29 mouse cellular contexts compared by ENCODE assay signal in the genomic region with DNA sequence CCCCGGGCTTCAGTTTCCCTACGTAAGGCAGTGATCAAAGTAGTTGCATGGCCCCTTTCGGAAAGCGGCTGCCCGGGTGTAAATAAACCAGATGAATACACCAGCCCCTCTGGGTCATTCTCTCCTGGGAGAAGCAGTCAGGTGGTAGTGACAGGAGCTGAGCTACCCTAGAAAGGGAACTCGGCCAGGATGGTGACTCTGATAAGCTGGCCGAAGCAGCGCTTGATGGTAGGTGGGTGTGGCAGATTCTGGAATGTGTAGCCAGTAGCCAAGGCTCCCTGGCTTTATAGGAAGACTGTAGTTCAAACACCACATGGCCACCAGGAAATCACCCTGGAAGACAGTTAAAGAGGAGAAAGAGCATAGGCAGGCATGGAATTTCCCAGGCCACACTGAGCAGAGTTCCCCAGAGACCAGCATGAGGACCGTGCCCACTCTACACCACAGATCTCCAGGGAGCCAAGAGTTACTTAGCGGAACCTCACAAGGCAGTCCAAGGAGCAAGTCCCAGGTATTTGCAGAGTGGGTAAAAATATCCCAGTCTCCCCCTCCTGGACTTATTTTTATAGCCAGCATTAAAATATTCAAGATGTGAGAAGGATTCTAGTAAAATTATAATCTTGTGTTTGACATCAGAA.
DNase-seq lines count a peak whose midpoint lies in the region; ATAC-seq and TF ChIP-seq lines count a peak whose summit lies in the region.
"Had no signal": no experiment of that assay in that cellular context is flagged by ENCODE, and none has a peak within 500 bp of the region (broad histone marks: within the 10 kb centered on the region; RNA-seq: fewer than 3 reads in every experiment).

No protein-coding gene starts in this region.

- H3K36me3 ChIP-seq in intestine, embryonic 14.5 days (ENCODE audit: control insufficient read depth, insufficient read depth, low read length): 0 out of 2 replicates have a peak, but pooled peaks cover 8% of the 10 kb centered on the region
- H3K36me3 ChIP-seq in intestine, postnatal 0 days (ENCODE audit: control insufficient read depth, insufficient read depth): peaks cover 26% of the 10 kb centered on the region
- H3K36me3 ChIP-seq in CH12.LX (replicated peaks in 1 of 2; ENCODE audit: control insufficient read depth in 1 of 2, insufficient read depth in 1 of 2, low read length in 1 of 2): peaks cover 12 to 51% of the 10 kb centered on the region in 2 experiments
- H3K36me3 ChIP-seq in limb, embryonic 10.5 days: peaks cover 26% of the 10 kb centered on the region
- no peaks in the 10 kb centered on the region; the same call in 1 of the 2 replicates for H3K36me3 ChIP-seq in hindbrain, embryonic 14.5 days (replicated peaks; ENCODE audit: control insufficient read depth, insufficient read depth)

- DNase-seq in intestine, embryonic 14.5 days (ENCODE audit: low spot score): no peak
- DNase-seq in 3T3-L1 (ENCODE audit: low read depth, low spot score): peak; percentile 40
- DNase-seq in CH12.LX (ENCODE audit: extremely low read depth): peak; percentile 48
- no peak for DNase-seq in limb, embryonic 10.5 days (ENCODE audit: low spot score)
- no peak for DNase-seq in layer of hippocampus, postnatal 36 days
- DNase-seq in hindbrain, embryonic 14.5 days (ENCODE audit: low spot score): no peak
- DNase-seq: adrenal gland, adult 8-10 months; cerebellum, adult 11-12 months; cerebellum, postnatal 14 days; heart, postnatal 4 days; kidney, adult 11 months; layer of hippocampus, adult 9-11 months; liver, postnatal 0 days; lung, postnatal 36 days; midbrain, embryonic 14.5 days; right cerebral cortex, postnatal 14 days; thymus, postnatal 36 days had no signal

- no peaks in the 10 kb centered on the region for H3K27me3 ChIP-seq in intestine, embryonic 14.5 days (replicated peaks; ENCODE audit: control insufficient read depth, insufficient read depth, low read length)
- no peaks in the 10 kb centered on the region for H3K27me3 ChIP-seq in intestine, postnatal 0 days (replicated peaks; ENCODE audit: control insufficient read depth, insufficient read depth, low read length)
- no peaks in the 10 kb centered on the region for H3K27me3 ChIP-seq in CH12.LX (replicated peaks)
- no peaks in the 10 kb centered on the region for H3K27me3 ChIP-seq in limb, embryonic 10.5 days (ENCODE audit: low read depth, poor library complexity, severe bottlenecking)
- H3K27me3 ChIP-seq in hindbrain, embryonic 14.5 days (ENCODE audit: control insufficient read depth, insufficient read depth, low read length): no peaks in the 10 kb centered on the region
- H3K27me3 ChIP-seq: embryonic facial prominence, embryonic 12.5 days; forebrain, embryonic 12.5 days; heart, embryonic 15.5 days; hindbrain, embryonic 15.5 days; megakaryocyte, embryonic 14.5 days; neural tube, embryonic 12.5 days; Patski had no signal

- no peak overlapping the region for H3K27ac ChIP-seq in intestine, embryonic 14.5 days (ENCODE audit: low read depth)
- no peak overlapping the region for H3K27ac ChIP-seq in intestine, postnatal 0 days (ENCODE audit: low read depth, low read length)
- H3K27ac ChIP-seq in CH12.LX (ENCODE audit: insufficient read depth, low read depth): 0 out of 2 replicates have a peak overlapping the region, but pooled peaks have one; percentile 17
- H3K27ac ChIP-seq in limb, embryonic 10.5 days: peak overlapping the region; percentile 15; the same call in 1 of the 2 replicates
- H3K27ac ChIP-seq in hindbrain, embryonic 14.5 days: no peak overlapping the region
- H3K27ac ChIP-seq: embryonic facial prominence, embryonic 12.5 days; forebrain, embryonic 12.5 days; heart, embryonic 15.5 days; hindbrain, embryonic 15.5 days; left cerebral cortex, adult 2 months; neural tube, embryonic 12.5 days had no signal

- dilution Hi-C loops in CH12.LX (cut with MboI; ENCODE audit: extremely low pct_ligation_motif_present, extremely low pct_unique_long_range_greater_than_20kb, low sequenced_read_pairs): no loop called here

- no peak overlapping the region for H3K4me2 ChIP-seq in intestine, embryonic 14.5 days (ENCODE audit: low read length)
- no peak overlapping the region for H3K4me2 ChIP-seq in intestine, postnatal 0 days (replicated peaks; ENCODE audit: low read depth)
- no peak overlapping the region for H3K4me2 ChIP-seq in CH12.LX (ENCODE audit: insufficient read depth, low read depth, poor library complexity, severe bottlenecking)
- no peak overlapping the region for H3K4me2 ChIP-seq in hindbrain, embryonic 14.5 days (replicated peaks)
- H3K4me2 ChIP-seq: embryonic facial prominence, embryonic 12.5 days; forebrain, embryonic 12.5 days; heart, embryonic 15.5 days; hindbrain, embryonic 15.5 days; liver, embryonic 11.5 days; neural tube, embryonic 12.5 days had no signal

- 0 out of 2 replicates have a peak, but pooled peaks have one; percentile 43 for ATAC-seq in intestine, embryonic 14.5 days (replicated peaks; ENCODE audit: low FRiP score, low TSS enrichment, low read depth)
- ATAC-seq in intestine, postnatal 0 days: no peak
- ATAC-seq in hindbrain, embryonic 14.5 days (ENCODE audit: low FRiP score): no peak
- ATAC-seq: activated CD4-positive, CD25-positive, alpha-beta regulatory T cell, adult 4 months; CD4-positive, CD25-positive, alpha-beta regulatory T cell, adult 4 months; liver, postnatal 0 days; Patski had no signal

- H3K9ac ChIP-seq in intestine, embryonic 14.5 days (ENCODE audit: low read length): 0 out of 2 replicates have a peak overlapping the region, but pooled peaks have one; percentile 8
- no peak overlapping the region for H3K9ac ChIP-seq in intestine, postnatal 0 days (ENCODE audit: low read depth, low read length)
- H3K9ac ChIP-seq in CH12.LX (ENCODE audit: insufficient read depth, low read depth): no peak overlapping the region
- no peak overlapping the region for H3K9ac ChIP-seq in hindbrain, embryonic 14.5 days
- H3K9ac ChIP-seq: embryonic facial prominence, embryonic 12.5 days; forebrain, embryonic 12.5 days; heart, embryonic 15.5 days; hindbrain, embryonic 15.5 days; liver, postnatal 0 days; neural tube, embryonic 12.5 days had no signal

- no peak for TF ChIP-seq POLR2A in CH12.LX (IDR thresholded peaks at IDR 0.05; ENCODE audit: low read depth, low read length)

- H3K4me3 ChIP-seq in intestine, embryonic 14.5 days (ENCODE audit: low read depth, low read length): no peak overlapping the region
- H3K4me3 ChIP-seq in intestine, postnatal 0 days (ENCODE audit: low read depth, low read length): no peak overlapping the region
- H3K4me3 ChIP-seq in CH12.LX (replicated peaks in 1 of 3; ENCODE audit: low read depth in 2 of 3, low read length in 2 of 3, poor library complexity in 1 of 3): no peak overlapping the region
- H3K4me3 ChIP-seq in limb, embryonic 10.5 days: no peak overlapping the region
- no peak overlapping the region for H3K4me3 ChIP-seq in hindbrain, embryonic 14.5 days (replicated peaks; ENCODE audit: low read length)
- H3K4me3 ChIP-seq: embryonic facial prominence, embryonic 12.5 days; forebrain, embryonic 12.5 days; heart, embryonic 15.5 days; hindbrain, embryonic 15.5 days; left cerebral cortex, adult 2 months; megakaryocyte, embryonic 14.5 days; neural tube, embryonic 12.5 days had no signal

- no peaks in the 10 kb centered on the region for H3K79me2 ChIP-seq in CH12.LX (replicated peaks; ENCODE audit: control insufficient read depth, extremely low read depth, insufficient read depth, poor library complexity, severe bottlenecking)

- WGBS in intestine, embryonic 14.5 days: 43% methylated on average over 10 of the region's 10 CpGs
- WGBS in intestine, postnatal 0 days: 45% methylated on average over 10 of the region's 10 CpGs
- WGBS in limb, embryonic 10.5 days: 41% methylated on average over 10 of the region's 10 CpGs
- WGBS in hindbrain, embryonic 14.5 days: 81% methylated on average over 10 of the region's 10 CpGs

- peak; percentile 48 for TF ChIP-seq EP300 in CH12.LX (IDR thresholded peaks at IDR 0.05; ENCODE audit: low read length)

- in situ Hi-C loops in CH12.LX (cut with MboI; ENCODE audit: low pct_ligation_motif_present, low pct_unique_long_range_greater_than_20kb, low sequenced_read_pairs): no loop called here

- H3K9me3 ChIP-seq in intestine, embryonic 14.5 days (ENCODE audit: control insufficient read depth, low read length): no peaks in the 10 kb centered on the region
- no peaks in the 10 kb centered on the region for H3K9me3 ChIP-seq in intestine, postnatal 0 days (ENCODE audit: control insufficient read depth)
- no peaks in the 10 kb centered on the region for H3K9me3 ChIP-seq in CH12.LX (replicated peaks; ENCODE audit: low read length)
- H3K9me3 ChIP-seq in limb, embryonic 10.5 days (replicated peaks): no peaks in the 10 kb centered on the region
- no peaks in the 10 kb centered on the region for H3K9me3 ChIP-seq in hindbrain, embryonic 14.5 days (ENCODE audit: control insufficient read depth, low read length)
- H3K9me3 ChIP-seq: embryonic facial prominence, embryonic 12.5 days; forebrain, embryonic 12.5 days; heart, embryonic 15.5 days; hindbrain, embryonic 15.5 days; megakaryocyte, embryonic 14.5 days; neural tube, embryonic 12.5 days had no signal

- no peak for TF ChIP-seq RAD21 in CH12.LX (IDR thresholded peaks at IDR 0.05; ENCODE audit: low read depth, low read length)

- no peak for TF ChIP-seq CTCF in intestine, postnatal 0 days (IDR thresholded peaks at IDR 0.05; ENCODE audit: low read depth)
- no peak for TF ChIP-seq CTCF in CH12.LX (conservative IDR thresholded peaks at IDR 0.05 in 1 of 2, IDR thresholded peaks at IDR 0.05 in 1 of 2; ENCODE audit: low read depth in 2 of 2, low read length in 2 of 2)

- H3K4me1 ChIP-seq in intestine, embryonic 14.5 days (replicated peaks; ENCODE audit: control insufficient read depth, insufficient read depth, low read length): no peaks in the 10 kb centered on the region
- no peaks in the 10 kb centered on the region for H3K4me1 ChIP-seq in intestine, postnatal 0 days (replicated peaks; ENCODE audit: control insufficient read depth, insufficient read depth, low read length)
- H3K4me1 ChIP-seq in CH12.LX (ENCODE audit: control insufficient read depth in 1 of 2, insufficient read depth in 2 of 2): peaks cover 26 to 49% of the 10 kb centered on the region in 2 experiments
- peaks cover 22% of the 10 kb centered on the region for H3K4me1 ChIP-seq in limb, embryonic 10.5 days
- no peaks in the 10 kb centered on the region; the same call in 1 of the 2 replicates for H3K4me1 ChIP-seq in hindbrain, embryonic 14.5 days (replicated peaks; ENCODE audit: control insufficient read depth, insufficient read depth, low read length)
- H3K4me1 ChIP-seq: forebrain, embryonic 12.5 days had no signal

TF ChIP-seq in CH12.LX, 34 proteins besides CTCF, POLR2A, EP300 and RAD21 (continues in another document):
- TF ChIP-seq SIN3A (IDR thresholded peaks at IDR 0.05; ENCODE audit: low read length) (no peak), SMC3 (IDR thresholded peaks at IDR 0.05; ENCODE audit: low read depth, low read length) (no peak), PAX5 (IDR thresholded peaks at IDR 0.05; ENCODE audit: low read length) (no peak), TCF12 (IDR thresholded peaks at IDR 0.05; ENCODE audit: low read depth, low read length) (no peak), JUN (IDR thresholded peaks at IDR 0.05; ENCODE audit: insufficient read depth, low read depth, low read length) (no peak), BHLHE40 (IDR thresholded peaks at IDR 0.05; ENCODE audit: low read depth, low read length) (peak; percentile 68; the same call in 1 of the 2 replicates), NELFE (IDR thresholded peaks at IDR 0.05; ENCODE audit: low read depth, low read length) (no peak)

Comparison
In these comparisons a context has a peak if more than half of its experiments do, and no peak if none do; other contexts are left out.
1. DNase-seq: peak in 3T3-L1 (single experiment) and CH12.LX (single experiment); none in intestine, embryonic 14.5 days (single experiment), limb, embryonic 10.5 days (single experiment), layer of hippocampus, postnatal 36 days (0 of 2) and hindbrain, embryonic 14.5 days (single experiment).
2. H3K27ac ChIP-seq: peak in CH12.LX (single experiment) and limb, embryonic 10.5 days (single experiment); none in intestine, embryonic 14.5 days (single experiment), intestine, postnatal 0 days (single experiment) and hindbrain, embryonic 14.5 days (single experiment).